Mouse (Mus musculus) forebrain, embryonic 16.5 days (tissue): ENCODE measurements at regions not wholly inside any gene's neighbourhood (a gene's known extent, or its start where the extent isn't known, plus 50 kb on each side); places are given as distances from the start of the nearest gene placed in this dataset.
A peak's percentile ranks its signal among the peaks of the same experiment; 100 is the strongest.
"Not testable (repeated sequence)": the region's sequence is repeated elsewhere in the genome, so short reads cannot be mapped to it uniquely, and the experiment has no call there.

Experiments
- ATAC-seq: fragments of 200-750 bp; cut with Nextera tagmentation; 2 replicates; pipeline ENCODE4 v1.8.0; 2017; ENCODE audit warnings: mild to moderate bottlenecking, moderate library complexity
- H3K27ac ChIP-seq: fragments of 300-500 bp; sonication (generic); 2 replicates; pipeline ENCODE4 v1.5.1; 2014; ENCODE audit warnings: low read length, control low read depth
- H3K27me3 ChIP-seq: fragments of 300-500 bp; sonication (generic); replicated peaks from 2 replicates; pipeline ENCODE4 v1.6.1; 2014; ENCODE audit warnings: low read length; ENCODE audit not compliant: control insufficient read depth, insufficient read depth
- H3K36me3 ChIP-seq: fragments of 300-500 bp; sonication (generic); 2 replicates; pipeline ENCODE4 v1.6.1; 2014; ENCODE audit not compliant: control insufficient read depth, insufficient read depth
- H3K4me1 ChIP-seq: fragments of 300-500 bp; sonication (generic); replicated peaks from 2 replicates; pipeline ENCODE4 v1.6.1; 2014; ENCODE audit warnings: low read length; ENCODE audit not compliant: control insufficient read depth, insufficient read depth
- H3K4me2 ChIP-seq: fragments of 300-500 bp; sonication (generic); 2 replicates; pipeline ENCODE4 v1.6.1; 2014; ENCODE audit warnings: mild to moderate bottlenecking, low read length, control low read depth
- H3K4me3 ChIP-seq: fragments of 300-500 bp; sonication (generic); replicated peaks from 2 replicates; pipeline ENCODE4 v1.5.1; 2014; ENCODE audit warnings: mild to moderate bottlenecking, low read length, control low read depth
- H3K9ac ChIP-seq: fragments of 300-500 bp; sonication (generic); replicated peaks from 2 replicates; pipeline ENCODE4 v1.6.1; 2014; ENCODE audit warnings: low read depth, low read length, control low read depth
- H3K9me3 ChIP-seq: fragments of 300-500 bp; sonication (generic); 2 replicates; pipeline ENCODE4 v1.6.1; 2016; ENCODE audit warnings: low read length; ENCODE audit not compliant: control insufficient read depth
- WGBS: fragments of 180-500 bp; shearing (Covaris S2); extraction: QIAGEN DNeasy Blood & Tissue Kit; methylation state at CpG from one replicate; pipeline ENCODE4 v1.1.7; 2014; 5-methylcytosine and 5-hydroxymethylcytosine counted together

DNA sequence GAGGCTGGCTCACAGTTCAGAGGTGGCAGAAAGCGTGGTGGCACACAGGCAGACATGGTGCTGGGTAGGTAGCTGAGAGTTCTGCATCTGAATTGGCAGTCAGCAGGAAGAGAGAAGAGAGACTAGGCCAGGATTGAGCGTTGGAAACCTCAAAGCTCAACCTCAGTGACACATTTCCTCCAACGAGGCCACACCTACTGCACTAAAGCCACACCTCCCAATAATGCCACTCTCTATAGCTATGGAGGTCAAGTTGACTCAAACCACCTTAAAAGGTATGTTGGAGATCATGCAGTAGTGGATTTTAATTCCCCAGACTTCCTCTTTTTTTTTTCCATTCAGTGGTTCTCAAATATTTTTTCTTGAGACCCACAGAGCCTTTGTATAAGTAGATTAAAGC, 57.1 kb downstream of the Ccdc54 start:
- Histone ChIP-seq H3K4me2 (no peak overlapping the region), H3K9ac (no peak overlapping the region), H3K36me3 (no peaks in the 10 kb centered on the region), H3K4me1 (peaks cover 8% of the 10 kb centered on the region; the same call in 1 of the 2 replicates), H3K27ac (no peak overlapping the region), H3K9me3 (no peaks in the 10 kb centered on the region), H3K4me3 (no peak overlapping the region), H3K27me3 (no peaks in the 10 kb centered on the region)
- no peak for ATAC-seq
- WGBS: 78% methylated on average over 3 of the region's 3 CpGs

DNA sequence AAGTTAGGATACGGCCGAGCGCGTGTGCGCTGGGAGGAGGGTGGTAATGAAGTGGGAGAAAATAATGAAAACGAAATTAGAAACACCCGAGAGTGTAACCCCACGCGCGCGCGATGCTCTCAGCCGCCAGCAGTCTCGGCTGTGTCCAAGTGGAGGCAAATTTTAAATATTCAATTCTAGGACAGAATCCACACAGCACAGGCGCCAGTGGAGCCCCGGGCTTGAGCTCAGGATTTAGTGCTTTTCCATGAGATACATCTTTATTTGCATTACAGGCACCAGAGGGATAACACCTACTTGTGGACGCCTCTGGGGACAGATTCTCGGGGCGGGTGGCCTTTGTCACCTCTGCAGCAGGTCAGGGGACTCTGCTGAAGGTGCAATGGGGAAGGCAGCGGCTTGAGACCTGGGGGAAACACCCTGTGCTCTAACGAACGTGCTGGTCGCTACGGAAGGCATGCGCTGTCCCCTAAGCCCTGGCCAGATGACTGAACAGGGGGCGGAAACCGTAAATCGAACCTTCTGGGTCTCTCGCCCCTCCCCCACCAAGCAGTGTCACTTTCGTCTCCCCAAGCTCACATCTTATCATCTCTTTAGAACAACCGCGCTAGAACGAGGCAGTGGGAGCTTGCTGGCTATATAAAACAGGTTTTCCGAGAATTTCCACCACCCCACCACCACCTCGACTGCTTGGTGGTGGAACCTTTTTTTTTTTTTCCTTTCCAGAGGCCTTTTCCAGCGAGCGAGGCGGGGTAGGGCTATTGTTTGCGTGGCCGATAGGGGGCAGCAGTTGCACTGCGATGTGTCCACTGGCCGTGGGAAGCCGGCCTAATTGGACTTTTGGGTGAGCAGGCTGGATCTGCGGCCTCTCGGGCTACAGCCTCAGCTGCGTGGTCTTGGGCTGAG, 61.2 kb downstream of the Ccdc54 start:
- peak overlapping the region; percentile 81 for H3K4me2 ChIP-seq
- under 1% methylated on average over 46 of the region's 46 CpGs for WGBS

GRCm38 (mm10) chr16:50528677-50529510, 62.1 kb downstream of the Ccdc54 start:
- under 1% methylated on average over 70 of the region's 81 CpGs for WGBS
- peak; percentile 88 for ATAC-seq
- Histone ChIP-seq H3K4me3 (peak overlapping the region; percentile 74), H3K4me2 (peak overlapping the region; percentile 81), H3K4me1 (peaks cover 8% of the 10 kb centered on the region), H3K36me3 (no peaks in the 10 kb centered on the region), H3K27ac (peak overlapping the region; percentile 88), H3K9ac (peak overlapping the region; percentile 90), H3K9me3 (no peaks in the 10 kb centered on the region), H3K27me3 (no peaks in the 10 kb centered on the region)

More for the DNA sequence above, 61.2 kb downstream of the Ccdc54 start:
- Histone ChIP-seq H3K9ac (peak overlapping the region; percentile 90), H3K9me3 (no peaks in the 10 kb centered on the region), H3K4me3 (peak overlapping the region; percentile 74), H3K4me1 (peaks cover 8% of the 10 kb centered on the region), H3K27me3 (no peaks in the 10 kb centered on the region), H3K27ac (peak overlapping the region; percentile 88), H3K36me3 (no peaks in the 10 kb centered on the region)
- peak; percentile 58 for ATAC-seq

DNA sequence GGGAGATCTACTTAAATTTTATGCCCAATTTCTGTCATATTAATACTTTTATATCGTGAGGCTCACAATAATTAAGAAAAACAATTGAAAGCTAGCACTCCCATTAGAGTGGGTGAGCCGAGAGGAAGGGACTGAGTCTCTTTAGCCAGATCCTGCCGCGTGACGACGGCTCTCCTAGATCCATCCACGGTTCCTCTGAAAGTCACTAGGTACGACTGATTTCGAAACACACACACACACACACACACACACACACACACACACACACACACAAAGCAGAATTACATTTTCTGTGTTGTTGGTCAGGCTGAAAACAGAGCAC, 62.6 kb downstream of the Ccdc54 start:
- ATAC-seq: peak; percentile 45
- WGBS: 2% methylated on average over 9 of the region's 9 CpGs
- Histone ChIP-seq H3K4me2 (peak overlapping the region; percentile 81), H3K9ac (peak overlapping the region; percentile 90), H3K36me3 (no peaks in the 10 kb centered on the region), H3K4me1 (peaks cover 8% of the 10 kb centered on the region), H3K27me3 (no peaks in the 10 kb centered on the region), H3K4me3 (peak overlapping the region; percentile 74), H3K27ac (peak overlapping the region; percentile 88), H3K9me3 (no peaks in the 10 kb centered on the region)

DNA sequence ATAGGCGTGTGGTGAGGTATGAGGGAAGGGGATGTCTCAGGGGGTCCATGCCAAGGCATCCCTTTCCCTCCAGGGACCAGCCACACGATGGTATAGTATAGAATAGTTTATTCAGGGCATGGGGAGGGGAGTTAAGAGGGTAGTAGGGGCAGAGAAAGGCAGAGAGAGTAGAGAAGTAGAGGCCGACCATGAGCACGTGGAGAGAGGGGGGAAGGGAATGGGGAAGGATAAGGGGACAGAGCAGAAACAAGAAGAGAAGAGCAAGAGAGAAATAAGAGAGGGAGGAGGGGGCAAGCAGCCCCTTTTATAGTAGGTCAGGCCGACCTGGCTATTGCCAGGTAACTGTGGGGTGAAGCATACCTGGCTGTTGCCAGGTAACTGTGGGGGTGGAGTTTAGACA, 64.0 kb downstream of the Ccdc54 start:
- H3K9me3 ChIP-seq, H3K36me3 ChIP-seq, H3K27me3 ChIP-seq, H3K4me3 ChIP-seq, H3K4me1 ChIP-seq, H3K27ac ChIP-seq, H3K9ac ChIP-seq, H3K4me2 ChIP-seq, ATAC-seq: not testable (repeated sequence)
- WGBS: 83% methylated on average over 5 of the region's 5 CpGs

- 92% methylated on average over 11 of the region's 11 CpGs for WGBS
- H3K9me3 ChIP-seq: no peaks in the 10 kb centered on the region
Observed at GRCm38 (mm10) chr16:50525934-50526366, 65.0 kb downstream of the Ccdc54 start.

DNA sequence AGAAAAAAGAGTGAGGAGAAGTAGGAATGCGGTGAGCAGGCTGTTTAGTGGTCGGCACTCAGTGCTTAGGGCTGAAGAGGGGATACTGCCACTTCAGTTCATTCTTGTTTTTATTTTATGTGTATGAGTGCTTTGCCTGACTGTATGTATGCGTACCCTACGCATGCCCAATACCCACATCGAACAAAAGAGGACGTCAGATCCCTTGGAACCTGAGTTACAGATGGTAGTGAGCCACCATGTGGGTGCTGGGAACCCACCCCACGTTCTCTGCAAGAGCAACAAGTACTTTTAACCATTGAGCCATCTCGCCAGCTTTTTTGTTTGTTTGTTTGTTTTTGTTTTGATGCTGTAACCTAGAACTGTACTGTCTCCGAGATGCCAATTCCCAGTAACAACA, 65.5 kb downstream of the Ccdc54 start:
- Histone ChIP-seq H3K36me3 (no peaks in the 10 kb centered on the region), H3K4me1 (peaks cover 7% of the 10 kb centered on the region), H3K4me2 (no peak overlapping the region), H3K27ac (no peak overlapping the region), H3K4me3 (no peak overlapping the region), H3K9me3 (no peaks in the 10 kb centered on the region), H3K9ac (no peak overlapping the region), H3K27me3 (no peaks in the 10 kb centered on the region)
- WGBS: 93% methylated on average over 9 of the region's 9 CpGs
- ATAC-seq: no peak

More at GRCm38 (mm10) chr16:50525934-50526366, 65.0 kb downstream of the Ccdc54 start:
- Histone ChIP-seq H3K4me3 (no peak overlapping the region), H3K9ac (no peak overlapping the region), H3K27me3 (no peaks in the 10 kb centered on the region), H3K27ac (no peak overlapping the region), H3K36me3 (no peaks in the 10 kb centered on the region), H3K4me2 (no peak overlapping the region), H3K4me1 (peaks cover 8% of the 10 kb centered on the region)
- no peak for ATAC-seq

GRCm38 (mm10) chr16:50519610-50520009, 71.3 kb downstream of the Ccdc54 start:
- ATAC-seq: no peak
- Histone ChIP-seq H3K27ac (no peak overlapping the region), H3K9ac (no peak overlapping the region), H3K36me3 (no peaks in the 10 kb centered on the region), H3K9me3 (no peaks in the 10 kb centered on the region), H3K4me1 (no peaks in the 10 kb centered on the region), H3K27me3 (no peaks in the 10 kb centered on the region), H3K4me3 (no peak overlapping the region), H3K4me2 (no peak overlapping the region)
- WGBS: 85% methylated on average over 10 of the region's 10 CpGs

- Histone ChIP-seq H3K9ac (no peak overlapping the region), H3K27ac (no peak overlapping the region), H3K4me1 (no peaks in the 10 kb centered on the region), H3K27me3 (no peaks in the 10 kb centered on the region), H3K9me3 (no peaks in the 10 kb centered on the region), H3K4me2 (no peak overlapping the region), H3K36me3 (no peaks in the 10 kb centered on the region), H3K4me3 (no peak overlapping the region)
- 82% methylated on average over 11 of the region's 11 CpGs for WGBS
- no peak for ATAC-seq
Observed at GRCm38 (mm10) chr16:50516579-50516978, 74.4 kb downstream of the Ccdc54 start.
